Mouse (Mus musculus) cerebellum, adult 11 months (tissue): ENCODE data around the gene Pde6b.

Experiments
- DNase-seq: peaks from one replicate; pipeline ENCODE4 v3.0.0; 2022

Pde6b gene

GRCm38 (mm10) chr5:108388201-108388600 is at the start of gene Pde6b:
TSS of gene Pde6b (plus strand) at chr5:108388391.
- DNase-seq: no peak

DNA sequence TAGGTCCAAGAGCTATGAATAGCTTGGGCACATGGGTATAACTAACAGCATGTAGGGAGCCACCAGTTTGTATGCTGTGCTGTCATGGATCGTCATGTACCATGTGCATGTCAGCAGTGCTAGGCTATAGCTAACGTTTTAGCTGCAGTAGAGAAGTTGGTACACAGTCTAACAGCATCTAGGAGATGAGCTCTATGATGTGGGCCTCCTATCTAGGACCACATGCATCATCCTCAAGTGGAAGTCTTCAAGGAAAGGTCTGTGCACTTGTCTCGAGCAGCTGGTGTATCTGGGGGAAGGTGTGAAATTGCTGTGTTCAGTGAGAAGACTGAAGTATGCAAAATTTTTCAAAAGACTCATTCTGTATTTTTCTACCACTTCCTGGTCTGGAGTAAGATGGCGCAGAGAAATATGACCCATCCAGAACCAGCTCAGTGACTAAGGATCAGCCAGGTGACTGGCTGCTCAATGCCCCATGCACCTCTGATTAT is 44.5 kb upstream of the Pde6b start:
- DNase-seq: no peak

DNA sequence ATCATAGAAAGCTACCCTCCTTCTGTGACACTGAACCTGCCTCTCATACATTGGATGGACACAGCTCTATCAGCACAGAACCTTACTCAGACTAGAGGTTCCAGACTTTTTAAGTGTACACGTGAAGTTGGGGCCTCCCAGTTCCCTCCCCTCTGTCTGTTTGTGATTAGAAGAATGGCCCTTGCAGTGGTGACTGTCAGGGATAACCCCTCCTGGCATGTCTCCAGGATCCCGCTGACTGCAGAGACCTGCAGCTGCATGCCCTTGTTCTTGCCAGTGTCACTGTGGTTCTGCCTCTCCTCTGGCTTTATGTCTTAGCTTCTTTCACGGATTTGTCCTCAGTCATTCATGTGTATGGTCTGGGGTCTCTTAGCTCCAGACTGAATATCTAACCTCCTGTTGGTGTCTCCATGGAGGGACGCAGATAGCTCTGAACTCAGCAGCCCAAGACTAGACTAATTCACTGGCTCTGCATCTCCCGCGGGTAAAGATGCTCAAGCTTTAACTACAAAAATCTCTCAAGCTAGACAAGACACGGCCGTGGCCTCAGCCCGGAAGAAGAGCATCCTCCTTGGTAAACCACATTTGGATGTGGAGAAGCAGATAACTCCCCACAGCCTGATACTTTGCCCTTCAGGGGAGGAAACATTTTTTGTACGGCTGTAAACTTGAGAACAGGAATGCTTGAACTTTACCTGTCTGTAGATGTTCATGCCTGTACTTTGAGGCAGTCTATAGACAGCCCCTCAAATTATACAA is 42.7 kb upstream of the Pde6b start:
- DNase-seq: no peak

- DNase-seq: no peak
These were observed 40.3 kb upstream of the Pde6b start for GRCm38 (mm10) chr5:108347843-108348242.

DNA sequence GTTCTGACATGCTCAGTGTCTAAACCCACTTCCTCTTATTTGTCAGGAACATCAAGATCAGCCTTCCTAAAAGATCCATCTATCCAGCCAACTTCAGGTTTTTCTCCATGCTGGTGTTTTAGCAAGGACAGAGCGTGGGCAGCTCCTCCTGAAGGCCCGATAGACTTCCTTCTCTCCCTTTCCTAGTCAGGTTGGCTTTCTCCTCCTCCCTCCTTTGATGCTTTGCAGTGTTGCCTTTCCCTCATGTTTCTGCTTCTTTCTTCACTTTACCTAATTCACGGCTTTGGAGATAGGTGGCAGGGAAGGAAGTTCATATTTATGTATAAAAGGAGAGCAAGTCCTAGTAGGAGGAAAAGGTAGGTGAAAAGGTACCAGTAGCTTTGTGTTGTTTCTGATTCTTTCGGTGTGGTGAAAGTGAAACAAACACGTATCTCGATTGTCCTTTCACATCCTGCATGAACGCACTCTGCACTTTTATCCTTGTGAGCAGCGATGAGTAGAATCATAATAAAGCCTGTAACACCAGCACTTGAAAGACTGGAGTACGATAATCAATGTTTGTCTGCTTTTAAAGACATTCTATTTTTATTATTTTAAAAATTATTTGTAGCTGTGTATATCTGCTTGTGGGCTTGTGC is 38.6 kb upstream of the Pde6b start:
- DNase-seq: no peak

GRCm38 (mm10) chr5:108354056-108354455 is 34.1 kb upstream of the Pde6b start:
- DNase-seq: no peak

- DNase-seq: no peak
These were observed 30.3 kb upstream of the Pde6b start for GRCm38 (mm10) chr5:108357862-108358261.

GRCm38 (mm10) chr5:108359491-108359890 is 28.7 kb upstream of the Pde6b start:
- DNase-seq: no peak

- no peak for DNase-seq
These were observed 28.0 kb upstream of the Pde6b start for GRCm38 (mm10) chr5:108360211-108360610.

- DNase-seq: no peak
These were observed 25.9 kb upstream of the Pde6b start for GRCm38 (mm10) chr5:108362330-108362729.

DNA sequence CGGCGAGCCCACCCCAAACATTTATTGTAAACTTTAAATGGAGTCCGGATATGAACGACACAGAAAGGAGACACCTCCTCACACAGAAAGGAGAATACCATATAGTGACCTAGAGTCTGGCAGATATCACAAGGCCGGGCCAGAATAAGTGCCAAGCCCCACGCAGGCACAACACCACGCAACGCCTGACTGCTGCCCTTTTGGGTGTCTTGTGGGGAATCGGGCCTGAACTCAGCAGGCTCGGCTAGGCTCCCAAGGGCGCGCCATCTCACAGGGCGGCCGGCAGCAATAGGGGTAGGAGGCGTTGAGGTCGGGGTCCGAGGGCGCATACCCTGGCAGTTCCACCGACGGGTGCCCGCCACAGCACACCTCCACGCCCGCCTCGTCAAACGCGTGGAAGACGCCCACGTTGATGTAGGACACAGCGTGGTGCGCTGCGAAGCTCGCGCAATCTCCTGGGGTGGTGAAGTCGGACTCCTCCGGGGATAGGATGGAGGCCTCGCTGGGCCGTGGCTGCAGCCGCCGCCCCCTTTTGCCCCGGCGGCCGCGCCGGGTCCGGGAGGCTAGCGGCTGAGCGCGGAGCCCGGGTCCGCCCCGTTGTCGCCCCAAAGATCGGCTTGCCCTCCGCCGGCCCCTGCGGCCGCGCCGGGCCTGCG is 21.7 kb upstream of the Pde6b start:
- DNase-seq: no peak

GRCm38 (mm10) chr5:108366984-108367841 is 21.0 kb upstream of the Pde6b start:
- peak; percentile 41 for DNase-seq

- peak; percentile 33 for DNase-seq
These were observed 20.3 kb upstream of the Pde6b start, which contains the start of gene Gm42517 for GRCm38 (mm10) chr5:108367871-108368332. TSS of gene Gm42517 (minus strand) at chr5:108367922.

DNA sequence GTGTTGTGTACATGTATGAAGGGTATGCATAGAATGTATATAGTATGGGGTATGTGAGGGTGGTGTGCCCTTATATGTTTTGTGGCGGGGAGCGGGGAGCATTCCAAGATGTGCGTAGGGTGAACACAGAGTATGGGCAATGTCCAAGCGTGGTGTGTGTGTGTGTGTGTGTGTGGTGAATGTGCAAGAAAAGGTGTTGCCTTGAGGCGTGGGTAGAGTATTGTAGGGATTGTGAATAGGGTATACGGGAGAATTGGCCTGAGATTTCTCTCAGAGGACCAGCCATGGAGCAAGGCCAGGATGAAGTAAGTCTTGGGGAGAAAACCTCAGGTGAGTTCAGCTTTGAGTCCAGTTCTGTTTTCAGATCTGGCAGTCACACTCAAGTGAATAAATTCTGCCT is 19.7 kb upstream of the Pde6b start:
- peak; percentile 9 for DNase-seq

DNA sequence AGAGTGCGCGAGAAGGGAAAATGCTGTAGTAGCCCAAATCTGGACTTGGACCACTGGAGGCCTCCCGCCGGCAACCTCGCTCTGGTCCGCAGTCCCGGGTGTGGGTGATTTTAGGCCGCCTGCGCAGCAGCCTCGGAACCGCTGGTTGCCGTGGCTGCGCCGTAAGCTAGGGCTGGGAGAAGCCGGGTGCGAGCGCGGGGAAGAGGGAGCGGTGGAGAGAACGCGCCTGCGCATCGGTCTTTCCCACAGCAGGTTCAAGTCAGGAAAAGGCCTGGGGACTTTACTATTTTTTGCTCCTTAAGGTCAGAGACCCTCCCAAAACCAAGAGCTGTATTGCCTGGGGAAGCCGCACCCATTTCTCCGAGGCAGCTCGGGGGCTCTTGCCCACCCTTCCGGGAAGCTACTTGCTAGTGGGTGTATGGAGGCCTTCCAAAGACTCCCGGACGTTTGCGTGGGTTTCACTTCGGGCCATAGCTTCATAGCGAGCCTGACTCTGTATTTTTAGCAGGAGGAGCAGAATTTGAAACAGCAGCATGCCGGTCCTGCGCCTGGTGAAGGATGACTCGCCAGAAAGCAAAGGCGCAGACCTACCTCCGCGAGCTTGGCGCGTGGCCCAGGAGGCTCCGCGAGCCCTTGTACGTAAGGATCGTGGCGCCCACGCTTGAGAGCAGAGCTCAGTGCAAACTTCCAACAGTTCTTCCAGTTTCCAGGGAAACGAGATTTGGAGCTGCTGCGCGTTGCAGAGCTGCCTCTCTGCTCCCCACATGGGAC is 19.2 kb upstream of the Pde6b start:
- DNase-seq: peak; percentile 57

- no peak for DNase-seq
These were observed 18.2 kb upstream of the Pde6b start for GRCm38 (mm10) chr5:108369964-108370363.

GRCm38 (mm10) chr5:108374079-108374478 is 14.1 kb upstream of the Pde6b start:
- DNase-seq: no peak

DNA sequence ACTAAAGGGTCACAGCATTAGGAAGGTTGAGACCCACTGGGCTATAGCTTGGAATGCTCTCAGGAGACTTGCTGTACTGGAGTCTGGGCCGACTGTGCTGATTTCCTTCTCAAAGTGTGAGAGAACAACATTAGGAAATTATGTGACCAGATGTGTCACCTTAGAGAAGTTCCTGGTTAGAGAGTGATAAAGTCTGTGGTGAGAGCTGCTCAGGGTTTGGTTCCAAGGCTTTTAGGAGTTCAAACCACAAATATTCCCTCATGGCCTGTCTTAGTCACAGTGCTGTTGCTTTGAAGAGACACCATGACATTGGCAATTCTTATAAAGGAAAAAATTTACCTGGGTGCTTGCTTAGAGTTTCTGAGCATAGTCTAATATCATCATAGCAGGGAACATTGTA is 12.1 kb upstream of the Pde6b start:
- no peak for DNase-seq

GRCm38 (mm10) chr5:108378346-108378745 is 9.8 kb upstream of the Pde6b start:
- no peak for DNase-seq

DNA sequence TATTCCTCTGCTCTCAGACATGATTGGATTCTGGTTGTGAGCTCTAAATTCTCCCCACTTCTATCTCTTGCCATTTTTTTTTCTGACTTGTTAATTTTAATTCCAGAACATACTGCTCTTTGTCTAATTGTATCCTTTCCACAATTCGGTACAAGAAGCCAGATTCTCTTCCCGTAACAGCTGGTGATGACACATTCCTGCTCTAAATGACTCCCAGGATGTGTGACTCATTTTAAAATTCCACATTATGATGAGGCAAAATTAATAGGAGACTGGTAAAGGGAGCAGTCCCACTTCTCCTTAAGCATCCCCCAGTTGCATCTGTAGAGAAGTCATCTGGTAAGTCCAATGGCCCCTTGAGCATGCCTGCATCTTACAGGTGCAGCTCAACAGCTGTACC is 2.6 kb upstream of the Pde6b start:
- no peak for DNase-seq

- no peak for DNase-seq
These were observed 1.7 kb upstream of the Pde6b start for GRCm38 (mm10) chr5:108386449-108386848.

DNA sequence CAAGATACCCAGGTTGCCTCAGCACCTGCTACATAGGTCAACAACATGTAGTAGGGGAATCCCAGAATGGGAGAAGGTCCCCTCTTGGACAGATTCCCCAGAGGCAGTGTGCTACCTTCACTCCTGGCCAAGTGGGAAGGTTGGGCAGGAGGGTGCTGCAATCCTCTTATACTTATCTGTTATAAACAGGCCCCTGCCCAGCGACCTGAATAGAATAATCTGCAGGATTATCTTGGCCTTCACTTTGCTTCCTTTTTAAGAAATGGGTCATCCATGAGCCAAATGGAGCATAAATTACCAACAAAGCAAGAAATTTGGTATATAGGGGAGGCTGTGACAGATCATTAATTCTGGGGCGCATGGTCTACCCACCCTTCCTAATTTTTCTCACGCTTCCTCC is 1.6 kb downstream of the Pde6b start:
- DNase-seq: no peak
